Mouse (Mus musculus): Measurements from ENCODE around the gene Ano10.

DNA sequence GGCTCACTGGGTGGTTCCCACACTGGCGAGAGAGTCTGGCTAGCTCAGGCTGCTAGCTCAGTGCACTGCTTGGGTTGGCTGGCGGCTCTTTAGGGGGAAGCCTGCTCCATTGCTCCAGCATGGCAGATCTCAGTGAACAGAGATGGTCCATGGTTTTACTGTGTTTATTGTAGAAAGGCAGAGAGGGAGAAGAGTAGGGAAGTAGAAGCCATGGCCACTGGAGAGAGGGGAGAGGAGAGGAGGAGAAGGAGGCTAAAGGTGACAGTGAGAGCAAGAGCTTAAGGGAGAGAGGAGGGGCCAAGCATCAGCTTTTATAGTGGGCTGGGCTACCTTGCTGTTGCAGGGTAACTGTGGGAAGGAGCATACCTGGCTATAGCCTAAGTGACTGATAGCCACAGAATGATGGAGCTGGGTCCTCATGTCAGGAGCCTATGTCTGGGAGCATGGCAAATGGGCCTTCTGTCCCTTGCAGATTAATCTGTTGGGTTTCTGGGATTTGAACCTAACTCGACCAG lies 166.9 kb downstream of the Ano10 start:
- no peak for TF ChIP-seq POLR2A (IDR thresholded peaks at IDR 0.05; ENCODE audit: low read depth, low read length)
- no peak for TF ChIP-seq CTCF (conservative IDR thresholded peaks at IDR 0.05; ENCODE audit: insufficient read depth, insufficient read length, low read depth, low read length)

Measured in kidney, adult 2 months (tissue).